Mouse (Mus musculus): ENCODE data around the gene Nol4l.

DNA sequence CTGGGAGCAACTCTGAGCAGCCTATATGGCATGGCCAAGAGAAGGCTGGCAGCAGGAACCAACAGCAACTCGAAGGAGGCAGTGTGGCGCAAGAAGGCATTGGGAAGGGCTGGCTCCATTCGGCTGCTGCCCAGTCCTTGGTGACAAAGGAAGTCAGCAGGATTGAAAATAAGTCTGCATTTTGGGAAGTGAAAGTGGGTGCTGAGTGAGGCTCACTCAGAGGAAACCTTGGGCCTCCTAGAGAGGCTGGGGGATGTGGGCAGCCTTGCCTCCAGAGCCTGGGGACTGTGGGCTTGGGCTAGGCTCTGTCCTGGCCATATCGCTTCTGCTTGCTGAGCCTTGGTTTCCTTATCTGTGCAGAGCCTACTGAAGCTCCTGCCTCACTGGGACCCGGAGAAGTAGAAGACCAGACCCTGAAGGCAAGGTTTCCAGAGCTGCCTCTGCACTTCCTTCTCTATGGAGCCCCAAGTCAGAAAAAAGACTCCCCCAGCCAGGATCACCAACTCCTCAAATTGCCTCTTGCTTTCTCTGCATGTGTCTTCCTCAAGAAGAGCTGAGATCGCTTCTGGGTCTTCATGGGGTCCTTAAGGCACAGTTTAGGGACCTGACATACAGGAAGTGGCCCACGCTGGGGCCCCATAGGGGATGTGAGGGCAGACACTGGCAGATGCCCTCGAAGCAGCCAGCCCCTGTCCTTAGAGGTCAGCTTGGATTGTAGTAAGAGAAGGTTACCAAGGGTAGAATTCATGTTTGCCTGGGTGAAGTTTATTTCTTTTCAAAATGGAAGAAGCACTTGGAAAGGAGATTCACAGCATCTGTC, 14.3 kb upstream of the Nol4l start:
- TF ChIP-seq CTCF (IDR thresholded peaks at IDR 0.05; ENCODE audit: low read depth, low read length) (no peak), GATA1 (IDR thresholded peaks at IDR 0.05; ENCODE audit: borderline replicate concordance, low read length) (no peak), POLR2AphosphoS5 (IDR thresholded peaks at IDR 0.05; ENCODE audit: insufficient replicate concordance, low read depth, low read length) (no peak), TAL1 (conservative IDR thresholded peaks at IDR 0.05; ENCODE audit: low read depth, low read length) (no peak), GATA2 (IDR thresholded peaks at IDR 0.05; ENCODE audit: borderline replicate concordance, low read depth, low read length) (no peak)

Data from G1E (cell line).